Mouse (Mus musculus) leukemia stem cell, adult 10-12 weeks (primary cell): ENCODE results near the gene Slc22a19. TPM values are rescaled to one million over a fixed set of nuclear protein-coding genes. Genes with fewer than 3 reads are reported as not detected.

Experiments
- polyA plus RNA-seq: library from polyadenylated mRNA; stranded (reverse); fragments of >175 nt; gene quantifications from 2 replicates; pipeline ENCODE4 v1.2.3, GENCODE M21; 2012; ENCODE audit warnings: low replicate concordance

Gene Slc22a19
- polyA plus RNA-seq = not detected in 2 replicates

DNA sequence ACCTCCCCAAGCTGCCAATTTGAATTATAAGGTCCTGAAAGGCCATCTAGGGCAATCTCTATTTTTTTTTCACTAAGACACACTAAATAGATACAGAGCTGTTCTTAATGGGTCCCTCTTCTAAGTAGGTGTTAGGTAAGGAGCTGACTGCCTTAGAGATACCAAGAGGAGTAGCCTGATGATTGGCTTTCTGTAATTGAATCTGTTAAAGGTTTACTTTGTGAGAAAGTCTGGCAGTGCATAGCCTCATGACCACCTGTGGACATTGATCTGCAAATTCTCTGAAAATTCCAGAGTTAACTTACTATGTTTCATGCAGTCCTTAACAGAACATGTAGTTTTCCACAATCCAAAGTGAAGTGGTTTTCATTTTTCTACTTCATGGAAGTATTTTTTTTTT is at the start of gene Slc22a19:
Gene Slc22a19, minus strand, starts transcription at position 163 of the 400 bp plus-strand sequence.

Other genes starting within 250 kb of the Slc22a19 start
- 29.2 and 46.6 TPM in 2 replicates for gene Rtn3, start 228.0 kb downstream of the Slc22a19 start, polyA plus RNA-seq
- 10.6 and 11.9 TPM in 2 replicates for gene Atl3, start 217.3 kb downstream of the Slc22a19 start, polyA plus RNA-seq
- 3.7 and 4.1 TPM in 2 replicates for gene Pla2g16, start 153.9 kb downstream of the Slc22a19 start, polyA plus RNA-seq
- gene Lgals12, start 104.1 kb downstream of the Slc22a19 start, polyA plus RNA-seq = not detected in 2 replicates
- gene Hrasls5, start 98.8 kb downstream of the Slc22a19 start, polyA plus RNA-seq = not detected in 2 replicates
- gene Slc22a26, start 91.4 kb upstream of the Slc22a19 start, polyA plus RNA-seq = not detected in 2 replicates